Mouse (Mus musculus): Measurements from ENCODE around the gene Rhoh.

DNA sequence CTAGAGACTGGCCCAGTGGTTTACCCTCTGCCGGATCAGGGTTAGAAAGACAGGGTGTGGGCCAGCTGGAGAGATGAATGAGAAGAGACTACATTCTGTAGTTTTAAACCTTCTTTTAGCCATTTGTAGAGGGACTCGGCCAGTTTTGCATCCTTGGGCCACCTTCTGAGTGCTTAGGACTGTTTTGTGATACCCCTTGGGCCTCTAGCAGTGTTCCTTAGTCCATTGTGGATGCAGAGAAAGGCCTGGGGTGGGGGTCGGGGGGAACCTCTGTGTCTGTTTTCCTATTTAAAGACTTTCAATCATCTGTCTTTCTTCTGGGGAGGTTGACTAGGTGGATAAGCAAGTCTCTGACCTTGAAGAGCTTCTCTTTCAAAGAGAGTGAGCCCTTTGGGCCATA is 3.9 kb downstream of the Rhoh start:
- TF ChIP-seq POLR2A (IDR thresholded peaks at IDR 0.05; ENCODE audit: low read depth, low read length) = no peak
- TF ChIP-seq CTCF (conservative IDR thresholded peaks at IDR 0.05; ENCODE audit: insufficient read depth, insufficient read length, low read depth, low read length) = no peak
